Comparison of ENCODE assay signal across 8 mouse cellular contexts in genomic region chr17:88791440-88792152, GRCm38 (mm10). TPM values are rescaled to one million over a fixed set of nuclear protein-coding genes. Genes with fewer than 3 reads are reported as not detected.
A peak's percentile ranks its signal among the peaks of the same experiment; 100 is the strongest.
DNase-seq lines count a peak whose midpoint lies in the region; ATAC-seq and TF ChIP-seq lines count a peak whose summit lies in the region.

TSS of gene Lhcgr (minus strand) at chr17:88791990.

- H3K36me3 ChIP-seq in lung, embryonic 15.5 days, result no peaks in the 10 kb centered on the region
- H3K36me3 ChIP-seq in forebrain, embryonic 10.5 days (replicated peaks), result no peaks in the 10 kb centered on the region
- H3K36me3 ChIP-seq in intestine, embryonic 14.5 days (ENCODE audit: control insufficient read depth, insufficient read depth, low read length), result no peaks in the 10 kb centered on the region
- H3K36me3 ChIP-seq in neural tube, embryonic 13.5 days, result no peaks in the 10 kb centered on the region

- ATAC-seq in lung, embryonic 15.5 days (ENCODE audit: borderline replicate concordance, extremely low read depth, low FRiP score, low TSS enrichment), result peak; percentile 87
- ATAC-seq in intestine, embryonic 14.5 days (replicated peaks; ENCODE audit: low FRiP score, low TSS enrichment, low read depth), result peak; percentile 55; the same call in 1 of the 2 replicates
- ATAC-seq in neural tube, embryonic 13.5 days (ENCODE audit: low read depth), result peak; percentile 64
- ATAC-seq in monocyte, adult 5-6 weeks (replicated peaks; ENCODE audit: insufficient number of reproducible peaks, low FRiP score, low TSS enrichment, poor library complexity, severe bottlenecking), result no peak

- H3K27me3 ChIP-seq in lung, embryonic 15.5 days, result no peaks in the 10 kb centered on the region
- H3K27me3 ChIP-seq in forebrain, embryonic 10.5 days (ENCODE audit: poor library complexity, severe bottlenecking), result peaks cover 50% of the 10 kb centered on the region
- H3K27me3 ChIP-seq in intestine, embryonic 14.5 days (replicated peaks; ENCODE audit: control insufficient read depth, insufficient read depth, low read length), result peaks cover 5% of the 10 kb centered on the region; the same call in 1 of the 2 replicates
- H3K27me3 ChIP-seq in neural tube, embryonic 13.5 days, result peaks cover 6% of the 10 kb centered on the region; the same call in 1 of the 2 replicates

- TF ChIP-seq POLR2A in lung, adult 2 months (IDR thresholded peaks at IDR 0.05; ENCODE audit: borderline replicate concordance, extremely low read depth, low read depth, low read length), result no peak

- DNase-seq in lung, adult 2 months, result no peak
- DNase-seq in forebrain, embryonic 10.5 days (ENCODE audit: extremely low spot score, low spot score), result peak; percentile 19
- no peak for DNase-seq in intestine, embryonic 14.5 days (ENCODE audit: low spot score)
- DNase-seq in spleen, postnatal 4 days (ENCODE audit: low spot score in 2 of 2), result no peak
- DNase-seq in cerebellum, adult 11 months, result no peak

- 0 out of 2 replicates have a peak, but pooled peaks cover 4% of the 10 kb centered on the region for H3K4me1 ChIP-seq in lung, embryonic 15.5 days
- H3K4me1 ChIP-seq in lung, adult 2 months (ENCODE audit: control insufficient read depth, insufficient read depth, low read length), result no peaks in the 10 kb centered on the region
- peaks cover 12% of the 10 kb centered on the region for H3K4me1 ChIP-seq in forebrain, embryonic 10.5 days
- no peaks in the 10 kb centered on the region for H3K4me1 ChIP-seq in intestine, embryonic 14.5 days (replicated peaks; ENCODE audit: control insufficient read depth, insufficient read depth, low read length)
- peaks cover 22% of the 10 kb centered on the region for H3K4me1 ChIP-seq in neural tube, embryonic 13.5 days (replicated peaks)

- peak within 1 kb of the TSS; percentile 51 for H3K4me2 ChIP-seq in lung, embryonic 15.5 days
- peak within 1 kb of the TSS; percentile 42 for H3K4me2 ChIP-seq in intestine, embryonic 14.5 days (ENCODE audit: low read length)
- peak within 1 kb of the TSS; percentile 50 for H3K4me2 ChIP-seq in neural tube, embryonic 13.5 days

- H3K4me3 ChIP-seq in lung, embryonic 15.5 days, result 0 out of 2 replicates have a peak within 1 kb of the TSS, but pooled peaks have one; percentile 14
- H3K4me3 ChIP-seq in lung, adult 2 months (replicated peaks; ENCODE audit: extremely low read depth, low read depth, low read length), result no peak within 1 kb of the TSS
- peak within 1 kb of the TSS; percentile 47 for H3K4me3 ChIP-seq in forebrain, embryonic 10.5 days
- no peak within 1 kb of the TSS for H3K4me3 ChIP-seq in intestine, embryonic 14.5 days (ENCODE audit: low read depth, low read length)
- H3K4me3 ChIP-seq in neural tube, embryonic 13.5 days, result peak within 1 kb of the TSS; percentile 14

- H3K9me3 ChIP-seq in lung, embryonic 15.5 days, result no peaks in the 10 kb centered on the region
- no peaks in the 10 kb centered on the region for H3K9me3 ChIP-seq in forebrain, embryonic 10.5 days
- H3K9me3 ChIP-seq in intestine, embryonic 14.5 days (ENCODE audit: control insufficient read depth, low read length), result no peaks in the 10 kb centered on the region
- H3K9me3 ChIP-seq in neural tube, embryonic 13.5 days, result no peaks in the 10 kb centered on the region

- no peak within 1 kb of the TSS for H3K9ac ChIP-seq in lung, embryonic 15.5 days
- H3K9ac ChIP-seq in intestine, embryonic 14.5 days (ENCODE audit: low read length), result 0 out of 2 replicates have a peak within 1 kb of the TSS, but pooled peaks have one; percentile 11
- peak within 1 kb of the TSS; percentile 56; the same call in 1 of the 2 replicates for H3K9ac ChIP-seq in neural tube, embryonic 13.5 days

- WGBS in lung, embryonic 15.5 days, result 17% methylated on average over 31 of the region's 31 CpGs
- WGBS in lung, adult 2 months, result 23% methylated on average over 31 of the region's 31 CpGs
- WGBS in forebrain, embryonic 10.5 days, result 13% methylated on average over 24 of the region's 31 CpGs
- WGBS in intestine, embryonic 14.5 days, result 21% methylated on average over 29 of the region's 31 CpGs
- 17% methylated on average over 27 of the region's 31 CpGs for WGBS in neural tube, embryonic 13.5 days

- no peak for TF ChIP-seq CTCF in lung, adult 2 months (IDR thresholded peaks at IDR 0.05; ENCODE audit: insufficient read depth, low read length)

- H3K27ac ChIP-seq in lung, embryonic 15.5 days, result no peak within 1 kb of the TSS
- peak within 1 kb of the TSS; percentile 75 for H3K27ac ChIP-seq in forebrain, embryonic 10.5 days
- no peak within 1 kb of the TSS for H3K27ac ChIP-seq in intestine, embryonic 14.5 days (ENCODE audit: low read depth)
- no peak within 1 kb of the TSS for H3K27ac ChIP-seq in neural tube, embryonic 13.5 days (replicated peaks)

RNA-seq across cellular contexts. Expression of gene Lhcgr, which starts in this region (rescaled TPM):
- polyA plus RNA-seq in lung, embryonic 15.5 days (2015; fragmentation: Nextera tagmentation; extraction: Ambion mirVana), result 0.17 and 0.31 TPM in 2 replicates
- polyA plus RNA-seq in lung, adult 2 months (2012; rRNA removed), result 0.10 and 0.20 TPM in 2 replicates
- not detected in 2 replicates for polyA plus RNA-seq in forebrain, embryonic 10.5 days (2016; fragmentation: Nextera tagmentation; extraction: Ambion mirVana)
- 0.11 and 0.30 TPM in 2 replicates for polyA plus RNA-seq in intestine, embryonic 14.5 days (2014; fragmentation: Nextera tagmentation; extraction: Ambion mirVana)
- polyA plus RNA-seq in neural tube, embryonic 13.5 days (2015; fragmentation: Nextera tagmentation; extraction: Ambion mirVana), result 1.5 and 2.2 TPM in 2 replicates
- not detected in 3 replicates for total RNA-seq in monocyte, adult 5-6 weeks (2017)

Comparison
In these comparisons a context has a peak if more than half of its experiments do, and no peak if none do; other contexts are left out.
1. Peak in ATAC-seq, H3K4me3 ChIP-seq and H3K4me2 ChIP-seq in lung, embryonic 15.5 days; RNA of the gene not detected or under 1 TPM.
2. Peak in DNase-seq, H3K4me3 ChIP-seq and H3K27ac ChIP-seq in forebrain, embryonic 10.5 days; RNA of the gene not detected or under 1 TPM.
3. Peak in ATAC-seq, H3K9ac ChIP-seq and H3K4me2 ChIP-seq in intestine, embryonic 14.5 days; RNA of the gene not detected or under 1 TPM.